Mouse (Mus musculus): Measurements from ENCODE around the gene Brca1.
"Not testable (repeated sequence)": the region's sequence is repeated elsewhere in the genome, so short reads cannot be mapped to it uniquely, and the experiment has no call there.

Gene Brca1

DNA sequence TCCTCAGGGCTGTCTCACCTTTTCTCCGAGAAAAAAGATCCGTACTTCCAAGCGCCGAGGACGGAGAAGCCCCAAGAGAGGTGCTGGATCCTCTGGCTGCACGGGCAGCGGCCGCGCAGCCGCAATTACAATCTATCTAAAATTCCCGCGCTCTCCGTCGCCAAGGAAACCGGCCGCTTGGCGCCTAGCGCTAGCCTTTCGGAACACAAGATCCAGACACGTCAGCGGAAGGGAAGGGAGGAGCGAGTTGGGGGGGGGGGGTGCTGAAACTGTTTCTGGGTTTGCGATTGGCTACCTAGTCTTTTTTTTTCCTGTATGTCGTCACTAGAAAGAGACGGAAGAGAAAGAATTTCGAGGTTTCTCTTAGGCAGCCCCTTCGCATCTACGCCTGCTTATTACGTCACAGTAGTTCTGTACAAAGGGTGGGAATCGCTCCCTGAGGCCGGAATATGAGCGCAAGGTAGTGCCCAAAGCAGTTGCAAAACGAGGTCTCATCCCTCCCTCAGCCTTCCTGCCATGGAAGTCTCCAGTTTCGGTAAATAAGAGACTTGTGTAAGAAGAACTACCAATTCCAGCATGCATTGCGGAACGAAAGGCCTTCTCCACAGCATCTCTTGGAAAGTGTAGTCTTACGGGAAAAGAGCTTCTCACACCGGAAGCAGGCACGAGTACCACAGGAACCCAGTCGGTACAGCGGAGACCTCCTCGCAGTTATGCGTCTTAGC lies at the start of gene Brca1, which contains the start of gene Nbr1:
Gene Brca1, minus strand, starts transcription at position 205 of the 725 bp plus-strand sequence.
Gene Nbr1, plus strand, starts transcription at position 399 of the 725 bp plus-strand sequence.
- DNase-seq = peak; percentile 90 to 91

DNA sequence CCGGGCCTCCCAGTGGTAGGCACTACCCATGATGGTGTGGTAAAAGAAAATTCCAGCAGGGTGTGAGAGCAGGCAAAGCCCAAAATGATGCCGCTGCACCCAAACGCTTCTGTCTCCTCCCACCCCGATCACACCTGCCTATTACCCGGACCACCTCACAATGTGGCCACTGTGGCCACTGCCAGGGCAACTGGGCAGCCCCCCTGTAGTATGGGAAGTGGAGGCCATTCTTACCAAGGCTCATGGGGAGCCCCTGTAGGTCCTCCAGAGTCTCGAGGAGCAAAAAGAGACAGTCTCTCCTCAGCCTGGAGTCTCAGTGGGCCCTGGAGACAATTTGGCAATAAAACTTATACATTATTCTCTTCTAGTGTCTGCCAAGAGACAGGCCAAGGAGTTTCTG lies 47.4 kb upstream of the Brca1 start, which contains the start of gene Gm11634:
Gene Gm11634, minus strand, starts transcription at position 101 of the 400 bp plus-strand sequence.
- no peak for DNase-seq

DNA sequence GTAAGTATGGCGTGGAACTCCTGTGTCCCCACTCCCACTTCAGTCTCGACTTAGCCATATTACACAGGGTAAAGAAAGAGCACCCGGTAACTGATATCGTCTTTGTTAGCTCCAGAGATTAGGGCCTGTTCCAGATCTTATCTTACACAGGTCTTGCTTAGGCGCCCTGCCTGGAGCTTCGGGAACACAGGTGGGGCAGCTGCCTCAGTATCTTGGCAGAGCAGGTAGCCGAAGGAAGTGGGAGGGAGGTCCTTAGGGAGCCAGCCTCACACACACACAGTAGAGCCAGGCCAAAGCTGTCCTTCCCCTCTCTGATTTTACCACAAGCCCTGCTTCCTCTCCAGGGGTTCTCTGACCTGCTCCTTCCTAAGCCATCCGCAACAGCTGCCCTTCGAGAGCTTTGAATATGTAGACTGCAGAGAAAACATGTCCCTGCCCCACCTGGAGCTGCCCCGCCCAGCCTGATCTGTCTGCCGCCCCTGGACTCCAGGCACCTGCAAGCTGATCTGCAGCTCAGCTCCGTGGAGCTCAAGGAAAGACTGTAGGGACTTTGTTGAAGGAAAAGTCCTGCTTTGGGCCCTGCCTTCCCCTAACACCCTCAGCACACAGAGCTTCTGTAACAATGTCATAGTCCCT lies 38.4 kb upstream of the Brca1 start:
- no peak for DNase-seq

DNA sequence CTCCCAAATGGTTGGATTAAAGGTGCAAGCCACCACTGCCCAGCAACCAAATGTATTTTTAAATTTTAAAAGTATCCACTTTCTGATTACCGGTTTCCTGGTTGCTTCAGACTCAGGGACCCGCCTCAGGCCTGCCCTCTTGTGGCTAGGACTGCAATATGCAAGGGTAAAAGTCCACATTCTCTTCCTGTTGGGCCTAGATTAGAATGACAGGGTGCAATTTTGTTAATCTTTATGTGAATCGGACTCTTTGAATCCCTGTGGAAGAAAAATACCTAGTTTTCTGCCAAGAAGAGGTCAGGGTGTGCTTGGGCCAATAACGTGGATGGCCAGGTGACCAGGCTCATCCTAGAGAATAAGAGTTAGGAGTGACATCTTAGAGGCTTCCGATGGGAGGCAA lies 37.7 kb upstream of the Brca1 start:
- DNase-seq = peak; percentile 78 to 80

DNA sequence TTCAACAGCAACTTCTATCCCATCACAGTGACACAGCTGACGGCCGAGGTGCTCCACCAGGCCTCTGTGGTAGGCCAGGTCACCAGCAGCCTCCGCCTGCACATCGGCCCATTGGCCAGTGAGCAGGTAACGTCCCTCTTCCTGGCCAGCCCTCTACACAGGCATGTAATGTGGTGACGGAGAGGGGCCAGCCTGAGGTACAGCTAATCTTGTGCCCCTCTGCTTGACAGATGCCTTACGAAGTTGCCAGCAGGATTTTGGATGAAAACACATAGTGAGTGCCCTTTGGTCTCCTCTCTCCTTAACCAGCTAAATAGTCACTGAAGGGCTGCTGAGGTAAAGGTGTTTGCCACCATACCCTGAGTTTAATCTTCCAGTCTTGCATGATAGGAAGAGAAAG lies 37.1 kb upstream of the Brca1 start:
- DNase-seq = no peak

DNA sequence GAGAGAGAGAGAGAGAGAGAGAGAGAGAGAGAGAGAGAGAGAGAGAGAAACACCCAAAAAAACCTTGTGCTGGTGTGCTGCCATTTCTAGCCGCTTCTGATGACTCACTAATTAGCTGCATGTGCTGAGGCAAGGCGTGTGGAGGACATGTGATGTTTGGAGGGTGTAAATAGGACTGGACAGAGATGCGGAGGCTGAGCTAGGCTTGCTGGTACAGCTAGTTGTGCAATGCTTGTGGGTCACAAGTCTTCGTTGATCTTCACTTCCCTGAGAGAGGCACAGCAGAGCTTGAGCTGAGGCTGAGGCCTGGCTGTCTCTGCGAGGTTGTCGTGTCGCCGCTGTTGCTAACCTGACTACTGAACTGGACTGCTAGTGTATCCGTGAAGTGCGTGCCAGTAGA lies 35.9 kb upstream of the Brca1 start:
- no peak for DNase-seq

DNA sequence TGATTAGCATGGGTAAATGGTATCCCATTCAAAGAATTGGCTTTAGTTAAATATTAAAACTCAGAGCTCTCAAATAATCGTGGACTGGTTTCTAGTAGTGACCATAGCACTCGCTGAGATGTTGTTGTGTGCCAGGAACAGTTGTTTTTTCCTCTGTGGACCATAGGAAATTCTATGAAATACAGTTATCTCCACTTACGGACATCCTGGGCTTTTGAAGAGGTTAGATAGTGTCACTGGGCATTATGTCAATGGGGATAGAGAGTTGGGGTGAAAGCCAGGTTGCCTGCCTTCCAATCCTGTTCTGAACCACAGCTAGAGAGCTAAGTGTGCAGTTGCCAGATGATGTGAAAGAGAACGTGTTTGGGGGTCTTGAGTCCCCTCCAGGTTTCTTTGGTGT lies 34.0 kb upstream of the Brca1 start:
- no peak for DNase-seq

DNA sequence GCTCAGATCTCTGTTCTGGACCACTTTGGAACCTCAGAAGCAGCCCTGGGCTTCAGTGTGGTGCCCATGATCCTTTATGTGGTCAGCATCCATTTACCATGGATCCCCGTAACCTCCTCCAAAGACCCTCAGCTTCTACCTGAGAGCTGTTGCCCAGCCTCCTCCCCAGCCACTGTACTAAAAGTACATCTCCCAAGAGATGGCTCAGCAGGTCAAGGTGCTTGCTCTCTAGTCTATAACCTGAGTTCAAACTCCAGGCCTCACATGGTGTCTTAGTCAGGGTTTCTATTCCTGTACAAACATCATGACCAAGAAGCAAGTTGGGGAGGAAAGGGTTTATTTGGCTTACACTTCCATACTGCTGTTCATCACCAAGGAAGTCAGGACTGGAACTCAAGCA lies 33.3 kb upstream of the Brca1 start:
- DNase-seq = not testable (repeated sequence)

DNA sequence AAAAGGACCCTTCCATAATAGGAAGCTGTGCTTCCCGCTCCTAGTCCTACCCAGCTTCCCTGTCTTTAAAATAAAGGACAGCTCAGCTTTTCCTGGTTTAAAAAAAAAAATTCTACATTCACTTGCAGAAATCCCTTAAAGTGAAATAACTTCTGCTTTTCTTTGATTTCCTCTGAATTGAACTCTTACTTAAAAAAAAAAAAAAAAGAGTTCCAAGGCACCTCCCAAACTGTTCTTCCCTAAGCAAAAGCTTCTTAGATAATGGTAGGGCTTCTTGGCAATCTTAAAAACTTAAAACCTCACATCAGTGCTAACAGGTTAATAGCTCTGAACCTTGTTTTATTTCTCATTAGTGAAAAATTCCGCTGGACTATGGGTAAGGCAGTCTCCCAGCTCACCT lies 31.4 kb upstream of the Brca1 start:
- no peak for DNase-seq

DNA sequence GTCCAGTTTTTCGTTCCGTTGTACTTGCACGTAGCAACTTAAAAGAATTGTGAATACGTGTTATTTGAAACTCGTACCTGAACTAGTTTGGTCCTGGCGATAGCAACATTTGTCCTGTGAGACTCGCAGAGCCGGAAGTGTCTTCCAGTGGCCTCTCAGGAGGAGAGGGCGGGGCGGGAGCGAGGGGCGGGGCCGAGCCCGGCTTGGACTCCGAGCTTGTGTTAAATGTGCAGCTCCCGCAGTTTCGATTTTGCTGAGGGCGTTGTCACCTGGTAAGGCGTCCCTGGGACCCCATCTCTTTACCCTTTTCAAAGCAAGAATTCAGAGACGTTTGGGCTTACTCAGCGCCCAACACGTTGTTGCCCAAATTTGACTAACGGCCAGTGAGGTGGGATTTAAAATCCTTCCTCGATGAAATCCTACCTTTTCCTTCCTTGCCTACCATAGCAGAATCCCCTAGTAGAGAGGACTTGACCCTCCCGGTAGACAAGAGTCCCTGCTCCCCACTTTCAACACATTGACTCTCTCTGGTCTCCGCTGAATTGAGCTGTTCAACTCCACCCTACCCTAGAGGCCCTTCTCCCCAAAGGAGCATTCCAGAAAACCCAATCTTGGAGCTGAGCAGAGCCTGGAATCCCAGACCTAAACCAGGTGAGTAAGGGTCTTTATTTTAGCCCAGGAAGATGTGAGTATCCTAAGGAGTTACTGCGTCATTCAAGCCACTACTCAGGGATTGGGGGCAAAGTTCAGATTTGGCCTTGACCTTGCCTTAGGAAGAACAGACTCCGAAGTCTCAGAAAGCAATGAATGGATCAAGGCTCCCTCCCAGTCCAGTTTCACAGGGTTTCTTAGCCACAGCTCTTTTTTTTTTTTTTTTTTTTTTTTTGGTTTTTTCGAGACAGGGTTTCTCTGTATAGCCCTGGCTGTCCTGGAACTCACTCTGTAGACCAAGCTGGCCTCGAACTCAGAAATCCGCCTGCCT lies 30.6 kb upstream of the Brca1 start, which contains the start of gene Tmem106a:
Gene Tmem106a, plus strand, starts transcription at position 189 of the 982 bp plus-strand sequence.
- peak; percentile 42 for DNase-seq

DNA sequence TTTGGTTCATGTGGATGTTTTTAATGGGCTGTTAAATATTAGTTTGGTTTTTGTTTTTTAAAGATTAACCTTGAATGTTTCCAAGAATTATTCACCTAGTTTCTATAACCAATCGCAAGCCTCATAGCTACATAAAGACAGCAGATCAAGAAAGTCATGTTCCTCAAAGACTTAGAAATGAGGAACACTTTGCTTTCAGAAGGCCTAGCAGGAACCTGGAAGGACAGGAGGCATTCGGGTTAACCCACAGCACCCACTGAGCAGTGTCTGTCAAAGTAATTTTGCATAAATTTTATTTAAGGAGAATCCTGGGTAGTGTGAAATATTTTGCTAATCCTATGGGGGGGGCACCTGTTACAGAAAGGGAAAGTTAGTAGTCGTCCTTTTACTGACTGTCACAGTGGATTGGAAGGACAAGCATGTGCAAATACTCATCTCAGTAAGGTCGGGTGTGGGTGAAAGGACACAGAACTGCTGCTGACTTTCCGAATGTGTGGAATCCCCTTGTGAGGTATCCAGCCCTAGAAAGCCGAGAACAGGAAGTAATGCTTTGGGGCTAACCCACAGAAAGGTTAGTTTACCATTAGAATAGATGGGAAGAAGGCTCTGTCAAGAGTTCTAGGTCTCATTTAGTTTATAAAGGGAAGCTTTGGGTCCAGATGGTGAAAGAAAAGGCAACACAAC lies 29.5 kb upstream of the Brca1 start:
- no peak for DNase-seq

DNA sequence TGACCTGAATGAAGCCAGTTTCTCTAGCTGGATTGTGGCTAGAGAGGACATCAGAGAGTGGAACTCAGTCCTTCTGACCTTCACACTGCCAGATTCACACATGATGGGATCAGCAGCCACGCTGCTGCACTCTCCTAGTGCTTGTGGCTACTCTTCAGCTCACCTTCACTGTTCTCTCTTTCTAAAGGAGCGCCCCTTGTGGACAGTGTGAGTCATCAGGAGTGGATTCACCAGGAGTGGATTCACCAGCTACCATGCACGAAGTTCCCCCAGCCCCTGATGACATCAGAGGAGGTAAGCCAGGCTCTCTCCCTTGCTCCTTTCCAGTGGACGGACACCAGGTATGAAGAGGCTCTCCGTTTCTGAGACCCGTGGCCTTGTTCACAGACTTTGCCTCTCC lies 24.4 kb upstream of the Brca1 start:
- no peak for DNase-seq

DNA sequence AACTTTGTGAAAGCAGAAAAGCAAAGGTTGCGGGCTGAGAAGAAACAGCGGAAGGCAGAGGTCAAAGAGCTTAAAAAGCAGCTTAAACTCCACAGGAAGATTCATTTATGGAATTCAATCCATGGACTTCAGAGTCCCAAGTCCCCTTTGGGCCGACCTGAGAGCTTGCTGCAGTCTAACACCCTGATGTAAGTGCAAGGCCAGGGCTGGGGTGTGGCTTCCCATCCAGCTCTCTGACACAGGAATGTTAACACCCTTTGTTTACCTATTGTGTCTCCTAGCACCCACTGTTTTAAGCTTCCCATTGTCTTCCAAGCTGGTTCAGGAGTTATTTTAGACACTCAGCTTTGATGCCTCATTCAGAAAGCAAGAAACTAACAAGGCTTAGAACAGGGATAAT lies 16.7 kb upstream of the Brca1 start:
- DNase-seq = no peak

DNA sequence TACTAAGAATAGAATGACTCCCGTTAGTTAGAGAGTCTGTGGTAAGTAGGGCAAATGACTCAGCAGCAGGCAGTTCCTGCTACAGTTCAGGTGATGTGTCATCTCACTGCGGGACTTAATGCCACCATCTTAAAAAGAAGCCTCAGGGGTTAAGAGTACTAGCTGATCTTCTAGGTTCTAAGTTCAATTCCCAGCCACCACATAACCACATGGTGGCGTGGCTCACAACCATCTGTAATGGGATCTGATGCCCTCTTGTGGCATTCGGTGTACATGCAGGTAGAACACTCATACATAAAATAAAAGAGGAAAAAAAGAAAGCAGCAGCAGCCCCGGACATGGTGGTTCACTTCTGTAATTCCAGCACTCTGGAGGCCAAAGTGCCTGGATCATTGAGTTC lies 10.6 kb upstream of the Brca1 start:
- peak; percentile 75 to 80 for DNase-seq

DNA sequence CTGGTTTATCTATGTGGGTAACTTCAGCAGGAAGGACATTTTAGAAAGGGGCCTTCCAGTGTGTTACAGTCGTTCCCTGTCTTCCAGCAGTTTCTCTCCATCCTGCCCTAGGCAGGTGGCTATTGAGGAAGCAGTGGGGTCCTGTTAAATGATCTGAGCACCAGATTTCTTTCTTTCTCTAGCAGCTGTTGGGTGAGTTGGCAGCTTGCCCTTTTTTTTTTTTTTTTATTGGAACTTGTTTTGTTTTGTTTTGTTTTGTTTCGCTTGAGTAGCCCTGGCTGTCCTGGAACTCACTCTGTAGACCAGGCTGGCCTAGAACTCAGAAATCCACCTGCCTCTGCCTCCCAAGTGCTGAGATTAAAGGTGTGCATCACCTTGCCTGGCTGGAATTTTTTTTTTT lies 5.2 kb upstream of the Brca1 start:
- no peak for DNase-seq

DNA sequence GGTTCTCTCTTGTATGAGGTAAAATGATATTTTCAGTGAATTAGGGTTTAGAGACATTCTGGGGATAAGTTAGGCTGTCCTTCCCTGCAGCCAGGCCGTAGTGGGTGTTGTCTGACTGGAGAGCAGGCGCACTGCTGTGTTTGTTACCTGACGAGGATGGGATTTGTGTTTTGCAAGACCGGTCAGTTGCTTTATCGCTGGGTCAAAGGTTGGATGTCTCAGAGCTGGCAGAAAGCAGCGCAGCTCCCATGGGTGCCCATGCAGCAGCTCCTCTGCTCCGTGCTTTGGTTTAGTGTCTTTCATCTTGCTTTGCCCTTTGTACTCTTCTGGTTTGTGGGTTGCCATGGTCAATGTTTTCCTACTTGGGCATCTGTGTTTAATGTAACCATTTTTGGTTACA lies 4.8 kb upstream of the Brca1 start:
- no peak for DNase-seq

DNA sequence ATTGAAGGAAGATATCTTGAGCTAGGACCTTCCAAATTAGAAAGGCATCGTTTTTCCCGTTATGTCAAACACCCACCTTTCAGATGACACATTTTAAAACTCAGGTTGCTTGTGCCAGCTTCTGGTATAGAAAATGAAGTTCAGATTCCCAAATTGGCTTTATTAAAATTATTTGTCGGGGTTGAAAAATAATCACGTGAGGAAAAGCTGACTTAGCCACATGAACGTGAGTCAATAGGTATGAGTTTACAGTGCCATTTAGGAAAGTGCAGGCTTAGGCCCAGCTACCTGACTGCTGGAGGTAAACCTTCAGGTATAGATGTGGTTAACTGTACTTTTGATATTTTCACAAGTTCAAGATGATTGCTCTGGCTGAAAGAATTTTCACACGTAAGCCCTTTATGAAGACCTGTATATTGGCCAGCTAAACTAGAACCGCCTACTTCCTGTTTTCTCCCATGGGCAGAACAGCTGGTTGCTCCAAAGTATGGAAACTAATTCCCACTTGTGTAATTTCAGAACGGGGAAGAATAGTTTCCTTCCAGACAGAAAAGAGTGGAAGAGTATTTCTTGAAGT lies 1.7 kb upstream of the Brca1 start:
- peak; percentile 15 to 21 for DNase-seq

DNA sequence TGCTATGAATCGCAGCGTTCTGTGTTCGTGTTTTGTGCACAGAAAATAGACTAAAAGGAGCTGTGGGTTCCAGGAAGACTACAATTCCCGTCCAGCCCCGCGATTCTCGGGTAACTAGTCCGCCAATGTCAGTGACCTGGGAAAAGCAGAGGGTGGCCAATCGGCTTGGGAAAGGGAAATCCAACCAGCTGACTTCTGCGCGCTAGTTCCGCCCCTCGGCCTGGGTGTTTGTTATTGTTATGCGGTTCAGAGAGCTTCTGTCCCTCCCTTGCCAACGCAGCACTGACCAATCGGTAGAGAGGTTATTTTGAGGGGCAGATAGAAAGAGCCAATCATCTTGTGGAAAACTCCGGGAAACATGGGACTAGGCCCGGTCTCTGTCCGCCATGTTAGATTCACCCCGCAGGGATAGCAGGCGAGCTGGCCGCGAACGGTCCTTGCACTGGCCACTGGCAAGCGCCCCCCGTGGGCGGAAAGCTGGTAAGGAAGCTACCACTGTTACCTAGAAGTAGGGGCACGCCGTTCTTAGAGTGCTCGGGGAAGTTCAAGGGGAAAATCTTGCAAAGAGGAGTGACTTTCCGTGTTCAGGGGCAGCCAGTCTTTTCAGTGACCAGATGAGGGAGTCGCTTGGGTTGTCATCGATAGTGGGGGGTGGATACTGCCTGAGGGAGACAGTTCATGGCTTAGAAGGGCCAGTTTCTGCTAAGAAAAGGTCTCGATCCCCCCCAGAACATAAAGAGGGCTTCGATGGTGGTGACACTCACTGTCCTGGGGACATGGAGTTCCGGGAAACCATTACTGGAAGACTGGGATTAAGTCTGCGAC lies 933 bp upstream of the Brca1 start:
- DNase-seq = peak; percentile 91 to 95

DNA sequence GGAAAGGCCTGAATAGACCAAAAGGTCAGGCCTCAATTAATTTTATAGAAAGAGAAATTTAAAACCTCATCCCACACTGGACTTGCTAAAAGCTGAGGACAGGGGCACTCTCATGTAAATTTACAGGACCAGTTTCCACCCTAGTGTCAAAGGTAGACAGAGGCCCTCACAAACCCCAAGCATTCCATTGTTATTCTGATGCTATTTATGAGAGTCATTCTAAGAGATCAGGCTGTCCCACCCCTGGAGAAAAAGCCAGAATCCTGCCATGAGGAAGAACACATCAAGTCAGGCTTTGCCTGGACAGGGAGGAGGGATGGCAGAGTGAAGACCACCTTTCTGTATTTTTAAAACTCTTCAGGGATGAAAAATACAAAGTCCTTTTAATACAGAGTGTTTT lies 3.2 kb downstream of the Brca1 start:
- no peak for DNase-seq

DNA sequence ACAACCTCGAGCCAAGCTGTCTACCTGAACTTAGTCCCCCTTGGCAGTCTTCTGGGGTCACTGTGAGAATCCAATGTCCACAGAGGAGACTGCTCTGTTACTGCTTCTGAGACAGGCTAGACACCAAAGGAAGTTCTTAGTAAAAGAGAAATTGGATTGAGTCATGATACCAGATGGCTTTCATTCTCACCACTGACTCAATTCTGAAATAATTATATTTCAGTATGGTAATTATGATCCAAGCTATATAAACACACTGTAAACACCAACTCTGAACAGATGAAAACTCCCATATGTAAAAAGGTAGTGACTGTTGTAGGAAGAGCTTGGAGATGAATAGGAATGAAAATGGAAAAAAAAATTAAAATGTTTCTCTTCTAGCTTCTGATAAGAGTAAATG lies 7.6 kb downstream of the Brca1 start:
- DNase-seq = no peak

DNA sequence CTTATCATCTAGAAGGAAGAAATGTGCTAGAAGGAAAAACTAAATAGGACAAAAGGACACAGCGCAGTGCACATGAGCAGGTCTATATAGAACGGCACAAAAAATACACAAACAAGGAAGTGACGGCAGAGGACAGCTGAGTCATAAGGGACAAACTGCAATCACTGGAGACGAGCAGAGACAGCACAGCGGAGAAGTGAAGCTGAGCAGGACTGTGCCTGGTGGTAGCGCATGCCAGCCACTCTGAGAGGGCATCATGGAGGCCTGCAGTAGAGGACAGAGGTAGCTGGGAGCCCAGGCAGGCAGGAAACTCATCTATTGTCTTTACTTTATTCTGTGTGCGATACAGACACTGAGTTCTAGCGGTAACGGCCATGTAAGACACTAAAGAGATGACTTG lies 8.2 kb downstream of the Brca1 start:
- no peak for DNase-seq

All from B cell, adult 2 months (primary cell).